Mouse (Mus musculus) hindbrain, embryonic 14.5 days (tissue): ENCODE data around the gene Bco2. TPM values are rescaled to one million over a fixed set of nuclear protein-coding genes. Genes with fewer than 3 reads are reported as not detected.

Experiments used
- ATAC-seq: fragments of 200-750 bp; cut with Nextera tagmentation; 2 replicates; pipeline ENCODE4 v1.8.0; 2017; ENCODE audit warnings: moderate number of reproducible peaks, mild to moderate bottlenecking, moderate TSS enrichment, moderate library complexity; ENCODE audit not compliant: low FRiP score
- DNase-seq: peaks from one replicate; pipeline ENCODE4 v3.0.0-alpha.2; 2015; ENCODE audit warnings: low spot score
- H3K27ac ChIP-seq: fragments of 300-500 bp; sonication (generic); 2 replicates; pipeline ENCODE4 v1.5.1; 2014; ENCODE audit warnings: mild to moderate bottlenecking, moderate library complexity
- H3K27me3 ChIP-seq: fragments of 300-500 bp; sonication (generic); 2 replicates; pipeline ENCODE4 v1.6.1; 2014; ENCODE audit warnings: mild to moderate bottlenecking, low read length, mixed read lengths; ENCODE audit not compliant: control insufficient read depth, insufficient read depth
- H3K36me3 ChIP-seq: fragments of 300-500 bp; sonication (generic); replicated peaks from 2 replicates; pipeline ENCODE4 v1.6.1; 2014; ENCODE audit not compliant: control insufficient read depth, insufficient read depth
- H3K4me1 ChIP-seq: fragments of 300-500 bp; sonication (generic); replicated peaks from 2 replicates; pipeline ENCODE4 v1.6.1; 2014; ENCODE audit warnings: antibody characterized with exemption, low read length, mixed read lengths; ENCODE audit not compliant: control insufficient read depth, insufficient read depth
- H3K4me2 ChIP-seq: fragments of 300-500 bp; sonication (generic); replicated peaks from 2 replicates; pipeline ENCODE4 v1.6.1; 2014; ENCODE audit warnings: mild to moderate bottlenecking, moderate library complexity
- H3K4me3 ChIP-seq: fragments of 300-500 bp; sonication (generic); replicated peaks from 2 replicates; pipeline ENCODE4 v1.5.1; 2014; ENCODE audit warnings: mild to moderate bottlenecking, low read length
- H3K9ac ChIP-seq: fragments of 300-500 bp; sonication (generic); 2 replicates; pipeline ENCODE4 v1.6.1; 2014
- H3K9me3 ChIP-seq: fragments of 300-500 bp; sonication (generic); 2 replicates; pipeline ENCODE4 v1.6.1; 2016; ENCODE audit warnings: low read length; ENCODE audit not compliant: control insufficient read depth
- WGBS: fragments of 180-500 bp; shearing (Covaris S2); extraction: QIAGEN DNeasy Blood & Tissue Kit; methylation state at CpG from one replicate; pipeline ENCODE4 v1.1.7; 2014; 5-methylcytosine and 5-hydroxymethylcytosine counted together
- polyA plus RNA-seq: library from polyadenylated mRNA; unstranded; fragments of >200 nt; fragmentation: Nextera tagmentation; extraction: Ambion mirVana; gene quantifications from 2 replicates; pipeline ENCODE4 v1.2.1, GENCODE M21; 2014

The Bco2 gene
- polyA plus RNA-seq, result 0.25 and 0.35 TPM in 2 replicates

GRCm38 (mm10) chr9:50555094-50555446, at the start of gene Bco2:
Bco2 (minus strand) TSS chr9:50555181.
- WGBS, result 15% methylated on average over 1 of the region's 2 CpGs
- ATAC-seq (peak; percentile 21; the same call in 1 of the 2 replicates), DNase-seq (no peak)

GRCm38 (mm10) chr9:50604338-50604737, 49.4 kb upstream of the Bco2 start:
- DNase-seq, result no peak
- H3K9ac ChIP-seq, result peak overlapping the region; percentile 92
- H3K9me3 ChIP-seq, result no peaks in the 10 kb centered on the region
- no peak for ATAC-seq
- H3K36me3 ChIP-seq, result peaks cover 59% of the 10 kb centered on the region
- H3K4me3 ChIP-seq, result peak overlapping the region; percentile 91
- WGBS, result 2% methylated on average over 6 of the region's 6 CpGs
- peak overlapping the region; percentile 90 for H3K27ac ChIP-seq
- no peaks in the 10 kb centered on the region for H3K27me3 ChIP-seq
- peak overlapping the region; percentile 98 for H3K4me2 ChIP-seq
- H3K4me1 ChIP-seq, result peaks cover 23% of the 10 kb centered on the region

More at GRCm38 (mm10) chr9:50555094-50555446, at the start of gene Bco2:
- H3K27me3 ChIP-seq, result no peaks in the 10 kb centered on the region
- no peaks in the 10 kb centered on the region; the same call in 1 of the 2 replicates for H3K4me1 ChIP-seq
- H3K36me3 ChIP-seq, result no peaks in the 10 kb centered on the region
- H3K27ac ChIP-seq, result peak within 1 kb of the TSS; percentile 75
- peak within 1 kb of the TSS; percentile 11 for H3K4me3 ChIP-seq
- H3K4me2 ChIP-seq, result peak within 1 kb of the TSS; percentile 41
- H3K9ac ChIP-seq, result peak within 1 kb of the TSS; percentile 20
- H3K9me3 ChIP-seq, result no peaks in the 10 kb centered on the region

- Histone ChIP-seq H3K27ac (peak overlapping the region; percentile 90), H3K27me3 (no peaks in the 10 kb centered on the region), H3K4me1 (peaks cover 23% of the 10 kb centered on the region), H3K4me2 (peak overlapping the region; percentile 98), H3K9ac (peak overlapping the region; percentile 92), H3K4me3 (peak overlapping the region; percentile 91), H3K36me3 (peaks cover 59% of the 10 kb centered on the region), H3K9me3 (no peaks in the 10 kb centered on the region)
- ATAC-seq (peak; percentile 89), DNase-seq (no peak)
- under 1% methylated on average over 24 of the region's 24 CpGs for WGBS
Observed at GRCm38 (mm10) chr9:50603998-50604324, 49.0 kb upstream of the Bco2 start.

GRCm38 (mm10) chr9:50603189-50603997, 48.4 kb upstream of the Bco2 start, which contains the start of the genes Sdhd and Timm8b:
Sdhd (minus strand) TSS chr9:50603812.
Timm8b (plus strand) TSS chr9:50603910.
- ATAC-seq (peak; percentile 98), DNase-seq (peak; percentile 97)
- Histone ChIP-seq H3K9ac (peak within 1 kb of the TSS; percentile 92), H3K27ac (peak within 1 kb of the TSS; percentile 90), H3K4me3 (peak within 1 kb of the TSS; percentile 91), H3K27me3 (no peaks in the 10 kb centered on the region), H3K9me3 (no peaks in the 10 kb centered on the region), H3K36me3 (peaks cover 59% of the 10 kb centered on the region), H3K4me2 (peak within 1 kb of the TSS; percentile 98), H3K4me1 (peaks cover 23% of the 10 kb centered on the region)
- 1% methylated on average over 48 of the region's 48 CpGs for WGBS

- peak overlapping the region; percentile 92 for H3K9ac ChIP-seq
Observed at GRCm38 (mm10) chr9:50602055-50602845, 47.3 kb upstream of the Bco2 start.

GRCm38 (mm10) chr9:50601536-50601935, 46.6 kb upstream of the Bco2 start:
- no peak for ATAC-seq
- WGBS, result 86% methylated on average over 6 of the region's 6 CpGs
- H3K9ac ChIP-seq, result no peak overlapping the region
- no peak for DNase-seq
- H3K27me3 ChIP-seq, result no peaks in the 10 kb centered on the region
- H3K4me3 ChIP-seq, result no peak overlapping the region
- H3K27ac ChIP-seq, result no peak overlapping the region
- peaks cover 23% of the 10 kb centered on the region for H3K4me1 ChIP-seq
- H3K9me3 ChIP-seq, result no peaks in the 10 kb centered on the region
- peaks cover 59% of the 10 kb centered on the region for H3K36me3 ChIP-seq
- no peak overlapping the region for H3K4me2 ChIP-seq

More at GRCm38 (mm10) chr9:50602055-50602845, 47.3 kb upstream of the Bco2 start:
- H3K27ac ChIP-seq, result no peak overlapping the region
- no peaks in the 10 kb centered on the region for H3K27me3 ChIP-seq
- peak overlapping the region; percentile 91 for H3K4me3 ChIP-seq
- DNase-seq (no peak), ATAC-seq (no peak)
- no peaks in the 10 kb centered on the region for H3K9me3 ChIP-seq
- 88% methylated on average over 7 of the region's 7 CpGs for WGBS
- peaks cover 59% of the 10 kb centered on the region for H3K36me3 ChIP-seq
- H3K4me1 ChIP-seq, result peaks cover 23% of the 10 kb centered on the region
- H3K4me2 ChIP-seq, result peak overlapping the region; percentile 98

- Histone ChIP-seq H3K4me3 (no peak overlapping the region), H3K27me3 (no peaks in the 10 kb centered on the region), H3K9me3 (no peaks in the 10 kb centered on the region), H3K27ac (no peak overlapping the region), H3K36me3 (peaks cover 61% of the 10 kb centered on the region), H3K4me2 (no peak overlapping the region), H3K4me1 (peaks cover 5% of the 10 kb centered on the region; the same call in 1 of the 2 replicates), H3K9ac (no peak overlapping the region)
- ATAC-seq, result no peak
- 96% methylated on average over 8 of the region's 8 CpGs for WGBS
- no peak for DNase-seq
Observed at GRCm38 (mm10) chr9:50596973-50597372, 42.0 kb upstream of the Bco2 start.

DNA sequence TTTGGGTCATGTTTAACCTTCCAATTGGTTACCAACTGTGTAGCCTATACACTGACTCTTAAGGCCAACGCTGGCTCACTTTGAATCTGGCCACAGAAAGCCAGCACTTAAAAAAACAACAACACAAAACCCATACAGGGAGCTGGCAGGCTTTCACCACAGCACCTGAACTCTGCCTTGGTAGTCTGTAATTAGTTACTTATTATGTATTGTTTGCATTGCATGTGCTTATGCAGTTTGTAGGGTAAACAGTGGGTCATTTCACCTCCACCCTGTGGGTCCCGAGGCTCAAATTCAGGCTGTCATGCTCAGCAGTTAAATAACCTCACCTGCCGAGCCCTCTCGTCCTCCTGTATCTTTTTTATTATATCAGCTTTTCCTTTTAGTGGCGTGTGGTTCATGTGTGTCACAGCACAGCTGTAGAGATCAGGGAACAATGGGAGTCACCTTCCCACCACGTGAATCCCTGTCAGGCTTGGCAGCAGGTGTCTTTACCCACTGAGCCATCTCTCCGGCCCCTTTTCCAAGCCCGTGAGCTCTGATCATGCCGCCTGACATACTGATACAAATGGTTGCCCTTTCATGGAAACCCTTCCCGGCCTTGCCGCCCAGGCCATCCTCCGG, 39.9 kb upstream of the Bco2 start:
- H3K36me3 ChIP-seq, result peaks cover 53% of the 10 kb centered on the region
- ATAC-seq (no peak), DNase-seq (no peak)
- WGBS, result 79% methylated on average over 12 of the region's 12 CpGs
- H3K9ac ChIP-seq, result no peak overlapping the region
- no peak overlapping the region for H3K27ac ChIP-seq
- H3K4me3 ChIP-seq, result no peak overlapping the region
- no peak overlapping the region for H3K4me2 ChIP-seq
- no peaks in the 10 kb centered on the region for H3K27me3 ChIP-seq
- H3K9me3 ChIP-seq, result no peaks in the 10 kb centered on the region
- no peaks in the 10 kb centered on the region for H3K4me1 ChIP-seq

DNA sequence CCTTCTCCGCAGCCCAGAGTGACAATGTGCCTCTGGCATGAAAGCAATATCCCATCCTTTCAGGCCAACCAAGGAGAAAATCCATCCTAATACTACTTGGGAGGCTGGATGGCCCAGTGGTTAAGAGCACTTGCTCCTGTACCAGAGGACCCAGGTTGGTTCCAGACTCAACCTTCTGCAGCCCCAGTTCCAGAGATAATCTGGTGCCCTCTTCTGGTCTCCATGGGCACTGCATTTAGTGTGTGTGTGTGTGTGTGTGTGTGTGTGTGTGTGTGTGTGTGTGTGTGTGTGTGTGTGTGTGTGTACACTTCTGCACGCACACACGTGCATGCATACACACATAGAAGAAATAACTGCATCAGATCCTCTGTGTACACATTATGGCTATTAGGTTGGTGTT, 38.6 kb upstream of the Bco2 start:
- no peak overlapping the region for H3K9ac ChIP-seq
- H3K27me3 ChIP-seq, result no peaks in the 10 kb centered on the region
- DNase-seq, result no peak
- H3K4me1 ChIP-seq, result no peaks in the 10 kb centered on the region
- no peak for ATAC-seq
- 75% methylated on average over 3 of the region's 3 CpGs for WGBS
- H3K36me3 ChIP-seq, result peaks cover 39% of the 10 kb centered on the region
- no peak overlapping the region for H3K4me2 ChIP-seq
- no peak overlapping the region for H3K4me3 ChIP-seq
- no peak overlapping the region for H3K27ac ChIP-seq
- no peaks in the 10 kb centered on the region for H3K9me3 ChIP-seq
